8 mouse cellular contexts compared by ENCODE assay signal in the genomic region with DNA sequence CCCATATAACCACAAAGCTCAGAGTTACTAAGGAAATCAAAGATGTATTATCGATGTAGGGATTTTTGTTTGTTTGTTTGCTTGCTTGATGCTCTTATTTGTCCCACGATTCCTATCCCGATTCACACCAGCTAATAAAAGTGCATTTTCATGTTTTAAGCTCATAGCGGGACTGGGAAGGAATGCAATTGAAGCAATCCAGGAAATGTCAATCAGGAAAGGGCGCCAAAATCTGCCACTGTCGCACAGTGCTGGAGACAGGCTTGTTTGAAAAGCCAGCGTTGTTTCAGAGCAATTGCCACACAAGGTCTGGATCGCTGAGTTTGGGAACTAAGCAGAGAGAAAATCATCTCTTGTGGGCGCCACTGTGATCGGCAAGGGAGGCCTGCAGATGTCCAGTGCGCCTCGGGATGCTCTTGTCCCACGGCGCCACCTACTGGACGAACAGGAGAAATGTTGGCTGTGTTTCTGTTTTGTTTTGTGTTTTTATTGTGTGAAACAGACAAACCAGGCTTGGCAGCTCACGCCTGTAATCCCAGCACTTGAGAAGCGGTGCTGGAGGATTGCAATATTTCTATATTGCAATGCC. TPM values are rescaled to one million over a fixed set of nuclear protein-coding genes. Genes with fewer than 3 reads are reported as not detected.
DNase-seq lines count a peak whose midpoint lies in the region.

No protein-coding gene starts in this region.

- peaks cover 11% of the 10 kb centered on the region for H3K4me1 ChIP-seq in megakaryocyte, embryonic 14.5 days

- peaks cover 29% of the 10 kb centered on the region for H3K27me3 ChIP-seq in megakaryocyte, embryonic 14.5 days (replicated peaks)

- H3K36me3 ChIP-seq in megakaryocyte, embryonic 14.5 days (replicated peaks; ENCODE audit: low read length) = no peaks in the 10 kb centered on the region

- DNase-seq in T-cell, adult 2 months (ENCODE audit: low spot score) = peak; percentile 56
- DNase-seq in cerebellum, postnatal 25 days = peak; percentile 74 to 84
- peak; percentile 13 to 35 for DNase-seq in gastrocnemius, adult 8-10 months (ENCODE audit: low spot score in 2 of 2)
- peak; percentile 79 for DNase-seq in induced T-regulatory cell, adult 2 months (ENCODE audit: low read depth)
- peak; percentile 27 to 53 for DNase-seq in left cerebral cortex, adult 9 months (ENCODE audit: low spot score in 2 of 2)
- DNase-seq in right cerebral cortex, postnatal 10 days (ENCODE audit: low spot score in 2 of 2) = peak; percentile 80 to 87
- DNase-seq in urinary bladder, postnatal 4 days (ENCODE audit: low spot score in 2 of 2) = peak; percentile 64 to 79

- H3K4me3 ChIP-seq in megakaryocyte, embryonic 14.5 days (replicated peaks) = peak overlapping the region; percentile 62

- no peaks in the 10 kb centered on the region for H3K9me3 ChIP-seq in megakaryocyte, embryonic 14.5 days

RNA-seq across cellular contexts. Expression of a gene that starts 26.3 kb away (rescaled TPM):
- 1 to 10 TPM in 2 of 4 experiments, under 1 TPM in 2; 0.41 to 1.5 (median 0.92) TPM for total RNA-seq in gastrocnemius, adult 8-10 months (2022)
- not detected in 2 replicates for polyA plus RNA-seq in megakaryocyte, embryonic 14.5 days (2012; ENCODE audit: insufficient read depth, low replicate concordance)

Comparison
In these comparisons a context has a peak if more than half of its experiments do, and no peak if none do; other contexts are left out.
1. Peak in every context shown above with its lines: DNase-seq and H3K4me3 ChIP-seq.
2. DNase-seq: peak in every context shown above with its lines; median percentile 84 in right cerebral cortex, postnatal 10 days; 79 in cerebellum, postnatal 25 days; 79 in induced T-regulatory cell, adult 2 months; 72 in urinary bladder, postnatal 4 days; 56 in T-cell, adult 2 months; 40 in left cerebral cortex, adult 9 months; 24 in gastrocnemius, adult 8-10 months.